Mouse (Mus musculus): ENCODE data around the gene Ascc3. TPM values are rescaled to one million over a fixed set of nuclear protein-coding genes. Genes with fewer than 3 reads are reported as not detected.

The Ascc3 gene
- 15.5 and 15.7 TPM in 2 replicates for polyA plus RNA-seq (2015; fragmentation: Nextera tagmentation; extraction: Ambion mirVana)

GRCm38 (mm10) chr10:50592355-50593293 lies at the start of gene Ascc3:
TSS of gene Ascc3 (plus strand) at chr10:50592669.
- ATAC-seq (ENCODE audit: low FRiP score): peak; percentile 100

GRCm38 (mm10) chr10:50584721-50585120 lies 7.7 kb upstream of the Ascc3 start:
- no peaks in the 10 kb centered on the region for H3K36me3 ChIP-seq
- no peak overlapping the region for H3K9ac ChIP-seq (replicated peaks)
- H3K9me3 ChIP-seq (replicated peaks): no peaks in the 10 kb centered on the region
- no peaks in the 10 kb centered on the region for H3K4me1 ChIP-seq
- 82% methylated on average over 1 of the region's 1 CpGs for WGBS
- no peak overlapping the region for H3K4me2 ChIP-seq
- no peaks in the 10 kb centered on the region for H3K27me3 ChIP-seq (replicated peaks)
- no peak overlapping the region for H3K4me3 ChIP-seq (replicated peaks)
- H3K27ac ChIP-seq (replicated peaks): no peak overlapping the region
- no peak for ATAC-seq (ENCODE audit: low FRiP score)

More at GRCm38 (mm10) chr10:50592355-50593293, at the start of gene Ascc3:
- no peaks in the 10 kb centered on the region for H3K9me3 ChIP-seq (replicated peaks)
- under 1% methylated on average over 79 of the region's 79 CpGs for WGBS
- no peaks in the 10 kb centered on the region for H3K27me3 ChIP-seq (replicated peaks)
- no peaks in the 10 kb centered on the region for H3K36me3 ChIP-seq
- H3K9ac ChIP-seq (replicated peaks): peak within 1 kb of the TSS; percentile 78
- peak within 1 kb of the TSS; percentile 64 for H3K4me2 ChIP-seq
- peak within 1 kb of the TSS; percentile 86 for H3K4me3 ChIP-seq (replicated peaks)
- peaks cover 4% of the 10 kb centered on the region; the same call in 1 of the 2 replicates for H3K4me1 ChIP-seq
- H3K27ac ChIP-seq (replicated peaks): peak within 1 kb of the TSS; percentile 90

GRCm38 (mm10) chr10:50586556-50586955 lies 5.9 kb upstream of the Ascc3 start:
- Histone ChIP-seq H3K4me2 (no peak overlapping the region), H3K4me3 (replicated peaks) (no peak overlapping the region), H3K9me3 (replicated peaks) (no peaks in the 10 kb centered on the region), H3K27me3 (replicated peaks) (no peaks in the 10 kb centered on the region), H3K27ac (replicated peaks) (no peak overlapping the region), H3K9ac (replicated peaks) (no peak overlapping the region), H3K4me1 (no peaks in the 10 kb centered on the region), H3K36me3 (no peaks in the 10 kb centered on the region)
- ATAC-seq (ENCODE audit: low FRiP score): no peak
- WGBS: 84% methylated on average over 1 of the region's 1 CpGs

- H3K36me3 ChIP-seq: no peaks in the 10 kb centered on the region
- no peak overlapping the region for H3K27ac ChIP-seq (replicated peaks)
- 74% methylated on average over 12 of the region's 12 CpGs for WGBS
- H3K4me1 ChIP-seq: peaks cover 4% of the 10 kb centered on the region; the same call in 1 of the 2 replicates
- no peak for ATAC-seq (ENCODE audit: low FRiP score)
- H3K4me3 ChIP-seq (replicated peaks): peak overlapping the region; percentile 86
- no peaks in the 10 kb centered on the region for H3K9me3 ChIP-seq (replicated peaks)
- H3K9ac ChIP-seq (replicated peaks): peak overlapping the region; percentile 78
- peak overlapping the region; percentile 64 for H3K4me2 ChIP-seq
- H3K27me3 ChIP-seq (replicated peaks): no peaks in the 10 kb centered on the region
Measured at GRCm38 (mm10) chr10:50593371-50593770, 902 bp downstream of the Ascc3 start.

GRCm38 (mm10) chr10:50595340-50595739 lies 2.9 kb downstream of the Ascc3 start:
- no peaks in the 10 kb centered on the region for H3K36me3 ChIP-seq
- no peaks in the 10 kb centered on the region for H3K27me3 ChIP-seq (replicated peaks)
- no peak overlapping the region for H3K4me2 ChIP-seq
- no peak overlapping the region for H3K9ac ChIP-seq (replicated peaks)
- H3K4me1 ChIP-seq: peaks cover 4% of the 10 kb centered on the region; the same call in 1 of the 2 replicates
- no peaks in the 10 kb centered on the region for H3K9me3 ChIP-seq (replicated peaks)
- no peak for ATAC-seq (ENCODE audit: low FRiP score)
- H3K4me3 ChIP-seq (replicated peaks): no peak overlapping the region
- no peak overlapping the region for H3K27ac ChIP-seq (replicated peaks)

- no peak overlapping the region for H3K4me2 ChIP-seq
- H3K27me3 ChIP-seq (replicated peaks): no peaks in the 10 kb centered on the region
- H3K4me3 ChIP-seq (replicated peaks): no peak overlapping the region
- ATAC-seq (ENCODE audit: low FRiP score): no peak
- WGBS: 89% methylated on average over 5 of the region's 5 CpGs
- H3K9ac ChIP-seq (replicated peaks): no peak overlapping the region
- H3K27ac ChIP-seq (replicated peaks): no peak overlapping the region
- H3K36me3 ChIP-seq: no peaks in the 10 kb centered on the region
- H3K9me3 ChIP-seq (replicated peaks): no peaks in the 10 kb centered on the region
- no peaks in the 10 kb centered on the region for H3K4me1 ChIP-seq
Measured at GRCm38 (mm10) chr10:50604919-50605318, 12.4 kb downstream of the Ascc3 start.

- Histone ChIP-seq H3K9ac (replicated peaks) (no peak overlapping the region), H3K4me1 (no peaks in the 10 kb centered on the region), H3K9me3 (replicated peaks) (no peaks in the 10 kb centered on the region), H3K36me3 (peaks cover 7% of the 10 kb centered on the region), H3K4me3 (replicated peaks) (no peak overlapping the region), H3K27me3 (replicated peaks) (no peaks in the 10 kb centered on the region), H3K27ac (replicated peaks) (no peak overlapping the region), H3K4me2 (no peak overlapping the region)
- 97% methylated on average over 9 of the region's 9 CpGs for WGBS
- no peak for ATAC-seq (ENCODE audit: low FRiP score)
Measured at GRCm38 (mm10) chr10:50613840-50614239, 21.4 kb downstream of the Ascc3 start.

GRCm38 (mm10) chr10:50625874-50626273 lies 33.4 kb downstream of the Ascc3 start:
- no peak for ATAC-seq (ENCODE audit: low FRiP score)
- peaks cover 7% of the 10 kb centered on the region for H3K36me3 ChIP-seq
- H3K9ac ChIP-seq (replicated peaks): no peak overlapping the region
- no peaks in the 10 kb centered on the region for H3K4me1 ChIP-seq
- 50% methylated on average over 1 of the region's 1 CpGs for WGBS
- no peak overlapping the region for H3K27ac ChIP-seq (replicated peaks)
- H3K27me3 ChIP-seq (replicated peaks): no peaks in the 10 kb centered on the region
- H3K4me3 ChIP-seq (replicated peaks): no peak overlapping the region
- H3K9me3 ChIP-seq (replicated peaks): 0 out of 2 replicates have a peak, but pooled peaks cover 5% of the 10 kb centered on the region
- H3K4me2 ChIP-seq: no peak overlapping the region

- no peaks in the 10 kb centered on the region for H3K4me1 ChIP-seq
- H3K36me3 ChIP-seq: no peaks in the 10 kb centered on the region
- WGBS: 69% methylated on average over 1 of the region's 1 CpGs
- no peaks in the 10 kb centered on the region for H3K9me3 ChIP-seq (replicated peaks)
- no peak overlapping the region for H3K4me2 ChIP-seq
- H3K4me3 ChIP-seq (replicated peaks): no peak overlapping the region
- no peak overlapping the region for H3K9ac ChIP-seq (replicated peaks)
- H3K27ac ChIP-seq (replicated peaks): no peak overlapping the region
- H3K27me3 ChIP-seq (replicated peaks): no peaks in the 10 kb centered on the region
- no peak for ATAC-seq (ENCODE audit: low FRiP score)
Measured at GRCm38 (mm10) chr10:50639607-50640006, 47.1 kb downstream of the Ascc3 start.

GRCm38 (mm10) chr10:50650612-50651011 lies 58.1 kb downstream of the Ascc3 start:
- no peak overlapping the region for H3K9ac ChIP-seq (replicated peaks)
- no peak for ATAC-seq (ENCODE audit: low FRiP score)
- no peaks in the 10 kb centered on the region for H3K4me1 ChIP-seq
- no peak overlapping the region for H3K4me2 ChIP-seq
- 88% methylated on average over 8 of the region's 8 CpGs for WGBS
- H3K9me3 ChIP-seq (replicated peaks): no peaks in the 10 kb centered on the region
- 0 out of 2 replicates have a peak, but pooled peaks cover 12% of the 10 kb centered on the region for H3K36me3 ChIP-seq
- no peak overlapping the region for H3K27ac ChIP-seq (replicated peaks)
- no peaks in the 10 kb centered on the region for H3K27me3 ChIP-seq (replicated peaks)
- H3K4me3 ChIP-seq (replicated peaks): no peak overlapping the region

- H3K4me1 ChIP-seq: no peaks in the 10 kb centered on the region
- no peaks in the 10 kb centered on the region for H3K27me3 ChIP-seq (replicated peaks)
- no peak overlapping the region for H3K4me2 ChIP-seq
- H3K27ac ChIP-seq (replicated peaks): no peak overlapping the region
- H3K9ac ChIP-seq (replicated peaks): no peak overlapping the region
- WGBS: 96% methylated on average over 3 of the region's 3 CpGs
- H3K36me3 ChIP-seq: 0 out of 2 replicates have a peak, but pooled peaks cover 12% of the 10 kb centered on the region
- no peak overlapping the region for H3K4me3 ChIP-seq (replicated peaks)
- no peak for ATAC-seq (ENCODE audit: low FRiP score)
- H3K9me3 ChIP-seq (replicated peaks): no peaks in the 10 kb centered on the region
Measured at GRCm38 (mm10) chr10:50653551-50653950, 61.1 kb downstream of the Ascc3 start.

GRCm38 (mm10) chr10:50657352-50657751 lies 64.9 kb downstream of the Ascc3 start:
- H3K4me2 ChIP-seq: no peak overlapping the region
- 0 out of 2 replicates have a peak, but pooled peaks cover 9% of the 10 kb centered on the region for H3K36me3 ChIP-seq
- H3K9ac ChIP-seq (replicated peaks): no peak overlapping the region
- no peaks in the 10 kb centered on the region for H3K27me3 ChIP-seq (replicated peaks)
- 40% methylated on average over 1 of the region's 1 CpGs for WGBS
- no peak overlapping the region for H3K4me3 ChIP-seq (replicated peaks)
- no peaks in the 10 kb centered on the region for H3K9me3 ChIP-seq (replicated peaks)
- peak; percentile 68; the same call in 1 of the 2 replicates for ATAC-seq (ENCODE audit: low FRiP score)
- no peaks in the 10 kb centered on the region for H3K4me1 ChIP-seq
- H3K27ac ChIP-seq (replicated peaks): no peak overlapping the region

All from neural tube, embryonic 15.5 days (tissue).